33 mouse cellular contexts compared by ENCODE assay signal in the genomic region with DNA sequence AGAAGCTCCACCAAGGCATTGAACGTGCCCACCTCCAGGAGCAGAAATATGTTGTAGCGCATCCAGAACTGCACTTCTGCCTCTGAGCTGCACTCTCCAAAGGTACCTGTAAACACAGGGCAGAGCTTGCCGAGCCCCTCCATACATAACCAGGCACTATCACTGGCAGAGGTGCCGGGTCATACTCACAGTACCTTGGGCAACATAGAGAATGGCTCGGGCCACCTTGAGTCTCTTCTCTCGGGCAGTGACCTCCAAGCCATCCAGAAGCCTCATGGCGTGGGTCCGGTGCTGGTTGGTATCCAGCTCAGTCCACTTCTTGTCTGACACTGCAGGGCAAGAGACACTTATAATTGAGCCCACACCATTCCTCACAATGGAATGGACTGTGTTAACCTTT. TPM values are rescaled to one million over a fixed set of nuclear protein-coding genes. Genes with fewer than 3 reads are reported as not detected.
"Had no signal": no experiment of that assay in that cellular context is flagged by ENCODE, and none has a peak within 500 bp of the region (broad histone marks: within the 10 kb centered on the region; RNA-seq: fewer than 3 reads in every experiment).

No protein-coding gene starts in this region.

- DNase-seq: kidney, adult 9 months; kidney, postnatal 25 days; layer of hippocampus, postnatal 36 days; liver, embryonic 13.5 days; lung, adult 2 months; lung, postnatal 14 days; lung, postnatal 4 days; retina, postnatal 1 day; thymus, adult 18-20 months; thymus, postnatal 36 days had no signal

- H3K27me3 ChIP-seq: liver, embryonic 13.5 days; midbrain, embryonic 12.5 days; neural tube, embryonic 13.5 days had no signal

- H3K4me3 ChIP-seq: left cerebral cortex, adult 2 months; liver, embryonic 13.5 days; midbrain, embryonic 12.5 days; myocyte; neural tube, embryonic 13.5 days had no signal

- H3K9ac ChIP-seq: liver, embryonic 13.5 days; midbrain, embryonic 12.5 days; neural tube, embryonic 13.5 days had no signal

- H3K9me3 ChIP-seq: liver, embryonic 13.5 days; midbrain, embryonic 12.5 days; neural tube, embryonic 13.5 days had no signal

- H3K27ac ChIP-seq: left cerebral cortex, adult 2 months; liver, embryonic 13.5 days; midbrain, embryonic 12.5 days; neural tube, embryonic 13.5 days; stomach, postnatal 0 days had no signal

- H3K4me2 ChIP-seq: liver, embryonic 13.5 days; midbrain, embryonic 12.5 days; neural tube, embryonic 13.5 days had no signal

- ATAC-seq: intestine, postnatal 0 days; midbrain, embryonic 16.5 days had no signal

RNA-seq across cellular contexts. Expression of a gene that starts 4.4 kb away (rescaled TPM):
- total RNA-seq: layer of hippocampus, adult 8-10 months; layer of hippocampus, postnatal 10 days; layer of hippocampus, postnatal 36 days; left cerebral cortex, adult 2 months; left cerebral cortex, postnatal 10 days; left cerebral cortex, postnatal 36 days; liver, adult 2 months; megakaryocyte progenitor cell, adult 5-6 weeks; megakaryocyte-erythroid progenitor cell, adult 5-6 weeks; monocyte, adult 5-6 weeks; neutrophil, adult 5-6 weeks had no signal
- polyA plus RNA-seq: intestine, embryonic 14.5 days; intestine, postnatal 0 days; kidney, embryonic 16.5 days; limb, embryonic 11.5 days; limb, embryonic 14.5 days; liver, adult 2 months; liver, embryonic 13.5 days; liver, embryonic 16.5 days; lung, adult 2 months; lung, embryonic 16.5 days; midbrain, embryonic 12.5 days; midbrain, embryonic 16.5 days; myocyte; neural tube, embryonic 13.5 days; stomach, embryonic 14.5 days; stomach, postnatal 0 days had no signal

RNA-seq across cellular contexts. Expression of a gene that starts 31.9 kb away (rescaled TPM):
- total RNA-seq: liver, adult 2 months; megakaryocyte progenitor cell, adult 5-6 weeks; megakaryocyte-erythroid progenitor cell, adult 5-6 weeks; monocyte, adult 5-6 weeks; neutrophil, adult 5-6 weeks had no signal
- polyA plus RNA-seq: intestine, embryonic 14.5 days; intestine, postnatal 0 days; kidney, embryonic 16.5 days; liver, adult 2 months; lung, adult 2 months; myocyte; neural tube, embryonic 13.5 days; stomach, embryonic 14.5 days; stomach, postnatal 0 days had no signal
